Mouse (Mus musculus): ENCODE data around the gene Slco2b1.
A peak's percentile ranks its signal among the peaks of the same experiment; 100 is the strongest.

Slco2b1 gene

DNA sequence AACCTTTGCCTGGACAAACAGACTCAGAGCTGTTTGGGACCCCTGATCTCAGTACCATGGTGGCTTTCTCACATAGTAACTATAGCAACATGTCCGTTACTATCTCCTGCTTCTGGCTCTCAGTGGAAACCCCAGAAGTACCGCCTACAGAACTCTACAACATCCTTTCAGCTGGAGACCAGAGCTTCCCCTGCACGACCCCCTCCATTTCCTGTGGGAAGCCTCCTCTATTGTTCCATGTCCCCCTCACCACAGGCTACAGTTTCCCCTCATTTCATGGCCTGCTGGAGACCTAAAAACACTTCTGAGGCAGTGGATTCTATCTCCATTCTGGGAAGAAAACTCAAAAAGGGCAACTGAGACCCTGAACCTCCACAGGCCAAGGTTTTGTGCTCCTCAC is 18.7 kb downstream of the Slco2b1 start:
- DNase-seq, result no peak

DNA sequence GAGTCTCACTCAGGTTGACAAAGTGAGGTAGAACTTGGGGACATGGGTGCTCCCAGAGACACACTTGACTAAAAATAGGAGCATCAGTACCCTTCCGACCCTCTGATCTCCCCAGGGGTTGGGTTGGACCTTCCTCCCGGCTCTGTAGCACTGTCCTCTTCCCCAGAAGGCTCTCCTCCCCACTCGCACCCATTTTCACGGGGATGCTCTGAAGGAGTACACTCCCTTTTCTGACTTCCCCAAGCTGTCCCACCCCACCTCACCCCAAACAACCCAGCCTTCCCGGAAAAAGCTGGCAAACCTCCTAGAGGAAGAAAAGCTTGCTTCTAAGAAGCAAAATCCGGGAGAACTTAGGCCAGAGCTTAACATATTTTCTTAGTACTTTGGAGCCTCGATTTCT is 20.3 kb downstream of the Slco2b1 start:
- no peak for DNase-seq

GRCm38 (mm10) chr7:99684086-99684485 is 27.1 kb downstream of the Slco2b1 start:
- DNase-seq, result no peak

DNA sequence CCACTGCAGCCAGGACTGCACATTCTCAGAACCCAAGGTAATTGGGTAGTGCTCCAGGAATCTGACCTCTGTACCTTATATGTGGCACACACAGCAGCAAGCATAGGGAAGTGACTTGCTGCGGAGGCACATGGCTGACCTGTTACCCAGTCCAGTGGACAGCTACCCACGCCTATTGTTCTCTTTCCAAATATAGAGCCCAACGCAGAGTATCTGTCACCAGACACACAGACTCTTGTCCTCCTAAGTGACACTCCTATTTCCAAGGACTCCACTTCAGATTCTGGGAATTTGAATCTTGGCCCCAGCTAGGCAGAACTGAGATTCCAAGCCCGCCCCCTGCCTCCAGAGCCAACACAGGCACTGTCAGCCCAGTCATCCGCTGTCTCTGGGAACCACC is 30.4 kb downstream of the Slco2b1 start:
- DNase-seq, result no peak

- DNase-seq, result no peak
Measured at GRCm38 (mm10) chr7:99674890-99675289, 36.2 kb downstream of the Slco2b1 start.

DNA sequence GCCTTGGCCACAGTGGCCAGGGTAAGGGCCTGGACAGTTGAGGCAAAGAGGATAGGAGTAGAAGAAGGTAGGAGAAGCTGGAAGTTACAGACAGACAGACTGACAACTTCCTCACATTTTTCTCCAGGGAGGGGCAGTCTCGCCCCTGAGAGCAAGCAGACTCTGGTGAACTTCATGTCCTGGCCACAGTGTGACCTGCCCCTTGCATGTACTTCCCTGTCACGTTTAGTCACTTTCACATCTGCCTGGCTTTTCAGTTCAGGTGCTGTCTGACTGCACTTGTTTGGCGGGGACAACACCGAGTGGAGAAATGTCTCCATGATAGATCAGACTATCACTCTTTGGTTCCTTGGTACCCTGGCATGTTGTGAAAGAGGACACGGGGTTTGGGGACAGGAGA is 36.9 kb downstream of the Slco2b1 start:
- no peak for DNase-seq

- no peak for DNase-seq
Measured at GRCm38 (mm10) chr7:99673188-99673587, 38.0 kb downstream of the Slco2b1 start.

DNA sequence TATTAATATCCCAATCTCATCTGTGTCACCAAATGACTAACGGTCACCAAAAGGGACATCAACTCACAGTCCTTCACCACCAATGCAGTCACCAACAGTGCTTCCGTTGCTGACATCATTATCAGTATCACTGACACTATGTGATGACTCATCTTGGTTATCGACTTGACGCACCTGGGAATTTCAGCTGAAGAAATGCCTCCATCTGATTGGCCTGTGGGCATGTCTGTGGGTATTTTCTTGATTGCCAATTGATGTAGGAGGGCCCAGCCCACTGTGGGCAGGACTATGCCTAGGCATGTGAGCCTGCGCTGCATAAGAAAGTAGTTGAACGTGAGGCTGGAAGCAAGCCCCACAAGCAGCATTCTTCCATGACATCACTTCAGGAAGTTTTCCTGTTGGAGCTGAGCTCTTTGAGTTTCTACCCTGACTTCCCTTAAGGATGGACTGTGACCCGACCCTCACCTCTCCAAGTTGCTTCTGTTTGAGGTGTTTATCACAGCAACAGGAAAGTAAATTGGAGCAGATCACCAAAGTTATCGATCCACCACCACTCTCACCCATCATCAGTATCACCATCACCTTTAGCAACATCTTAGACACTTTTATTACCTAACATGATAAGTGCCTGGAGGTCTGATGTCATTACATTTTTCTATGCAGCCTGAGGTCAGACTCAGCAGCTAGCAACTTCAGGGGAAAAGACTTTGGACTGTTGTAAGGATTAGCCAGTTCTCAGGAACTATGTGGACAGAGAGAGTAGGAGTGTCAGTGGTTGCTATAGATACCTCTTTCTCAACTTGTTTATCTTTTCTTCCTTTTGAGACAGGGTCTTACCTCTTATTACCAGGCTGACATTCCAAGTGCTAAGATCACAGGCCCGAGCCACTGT is 39.4 kb downstream of the Slco2b1 start:
- no peak for DNase-seq

- no peak for DNase-seq
Measured at GRCm38 (mm10) chr7:99670915-99671314, 40.2 kb downstream of the Slco2b1 start.

DNA sequence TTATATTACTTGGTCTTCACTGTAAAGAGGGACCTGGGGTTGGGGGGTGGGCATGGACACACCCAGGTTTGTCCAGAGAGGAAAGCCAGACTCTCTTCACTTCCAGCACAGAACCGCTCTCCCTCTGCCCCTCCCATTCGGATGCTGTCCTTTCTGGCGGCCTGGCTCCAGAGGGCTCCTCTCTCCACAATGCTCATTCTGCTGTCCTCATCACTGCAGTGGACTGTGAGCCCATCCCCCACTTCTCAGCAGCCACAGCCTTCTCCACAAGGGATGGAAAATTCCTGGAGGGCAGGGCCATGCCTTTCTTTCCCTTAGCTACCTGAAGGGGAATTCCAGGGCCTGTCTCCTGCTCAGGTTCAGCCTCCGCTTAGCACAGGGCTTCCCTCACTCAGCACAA is 42.3 kb downstream of the Slco2b1 start:
- peak; percentile 78 for DNase-seq

DNA sequence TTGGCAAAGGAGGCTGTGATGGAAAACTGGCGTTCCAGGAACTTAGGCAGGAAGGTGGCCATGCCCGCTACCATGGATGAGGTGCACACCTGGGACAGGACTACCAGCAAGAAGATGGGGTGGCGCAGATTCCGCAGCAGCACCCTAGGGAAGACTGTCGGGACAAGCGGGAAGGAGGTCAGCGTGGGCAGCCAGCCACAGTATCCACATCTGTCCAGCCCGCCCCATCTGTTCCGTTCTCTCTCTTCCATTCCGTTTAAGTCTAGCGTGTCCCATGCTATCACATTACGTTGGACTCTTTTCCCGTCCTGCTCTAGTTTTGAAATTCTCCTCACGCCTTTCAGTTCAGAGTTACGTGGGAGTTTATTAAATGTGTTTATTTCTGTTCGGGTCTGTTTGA is 44.0 kb downstream of the Slco2b1 start:
- no peak for DNase-seq

- no peak for DNase-seq
Measured at GRCm38 (mm10) chr7:99665731-99666452, 45.2 kb downstream of the Slco2b1 start.

DNA sequence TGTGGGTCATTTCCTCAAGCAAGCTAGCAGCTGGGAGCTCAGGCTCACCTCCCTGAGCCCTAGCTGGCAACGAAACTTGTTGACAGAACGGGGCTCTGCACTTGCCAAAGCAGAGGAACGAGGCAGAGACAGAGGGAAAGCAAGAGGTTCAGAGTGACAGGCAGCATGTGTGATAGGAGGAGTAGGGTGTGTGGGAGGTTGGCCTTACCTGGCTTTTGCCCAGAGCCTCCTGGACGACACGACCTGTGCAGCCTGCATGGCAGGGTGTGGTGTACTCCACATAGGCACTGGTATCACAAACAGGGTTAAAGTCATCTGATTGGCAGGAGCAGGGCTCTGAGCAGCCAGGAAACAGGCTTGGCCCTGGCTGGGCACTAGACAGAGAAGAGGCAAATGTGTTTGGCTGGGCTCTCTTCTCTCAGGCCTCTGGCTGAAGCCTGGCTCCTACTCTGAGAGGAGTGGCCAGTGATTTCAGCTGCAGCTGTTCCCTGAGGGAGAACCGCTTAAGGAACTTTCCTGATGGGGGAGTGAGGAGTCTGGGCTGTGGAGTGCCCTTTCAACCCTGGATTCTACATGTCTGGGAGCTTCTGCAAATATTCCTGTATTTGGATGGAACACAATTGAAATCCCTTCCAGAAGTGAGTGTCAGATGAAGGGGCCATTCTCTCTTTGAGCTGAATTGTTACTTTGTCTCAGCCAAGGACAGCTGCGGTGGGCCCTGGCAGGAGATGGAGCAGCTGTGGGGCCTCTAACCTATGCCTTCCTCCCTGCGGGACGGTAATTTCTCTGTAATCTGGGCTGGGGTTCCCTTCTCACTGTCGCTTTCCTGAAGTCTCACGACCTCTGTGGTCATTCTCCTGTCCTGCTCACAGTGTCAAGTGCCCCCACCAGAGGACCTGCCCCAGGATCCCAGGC is 46.3 kb downstream of the Slco2b1 start:
- DNase-seq, result peak; percentile 56

DNA sequence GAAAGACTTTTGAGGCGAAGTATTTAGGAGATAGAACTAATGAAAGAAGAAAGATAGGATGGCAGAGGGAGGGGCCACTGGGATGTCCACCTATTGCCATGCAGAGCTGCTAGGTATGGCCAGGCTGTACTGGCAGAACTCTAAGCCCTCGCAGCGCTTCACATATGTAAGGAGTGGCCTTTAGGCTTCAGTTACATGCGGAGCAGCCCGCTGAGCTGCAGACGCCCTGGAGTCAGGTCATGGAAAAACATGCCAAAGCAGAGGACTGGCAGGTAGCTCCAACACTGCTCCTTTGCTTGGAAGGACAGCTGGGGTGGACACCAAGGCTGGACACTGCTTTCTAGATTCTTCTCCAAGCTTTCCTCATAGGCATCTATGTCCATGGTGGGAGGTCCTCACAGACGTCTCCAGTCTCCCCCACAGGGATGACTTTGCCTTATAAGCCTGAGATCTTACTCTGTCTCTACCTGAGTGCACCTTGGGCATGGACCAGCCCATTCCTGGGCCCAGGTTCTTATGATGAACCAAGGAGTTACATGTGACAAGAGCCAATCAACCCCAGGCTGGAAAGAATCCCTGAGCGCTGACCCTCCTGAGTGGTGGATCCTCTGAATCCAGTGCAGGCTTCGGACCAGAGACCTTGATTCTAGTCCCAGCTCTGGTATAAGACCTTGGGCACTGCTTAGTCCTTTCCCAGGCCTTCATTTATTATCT is 47.5 kb downstream of the Slco2b1 start:
- DNase-seq, result no peak

GRCm38 (mm10) chr7:99662311-99662710 is 48.8 kb downstream of the Slco2b1 start:
- no peak for DNase-seq

DNA sequence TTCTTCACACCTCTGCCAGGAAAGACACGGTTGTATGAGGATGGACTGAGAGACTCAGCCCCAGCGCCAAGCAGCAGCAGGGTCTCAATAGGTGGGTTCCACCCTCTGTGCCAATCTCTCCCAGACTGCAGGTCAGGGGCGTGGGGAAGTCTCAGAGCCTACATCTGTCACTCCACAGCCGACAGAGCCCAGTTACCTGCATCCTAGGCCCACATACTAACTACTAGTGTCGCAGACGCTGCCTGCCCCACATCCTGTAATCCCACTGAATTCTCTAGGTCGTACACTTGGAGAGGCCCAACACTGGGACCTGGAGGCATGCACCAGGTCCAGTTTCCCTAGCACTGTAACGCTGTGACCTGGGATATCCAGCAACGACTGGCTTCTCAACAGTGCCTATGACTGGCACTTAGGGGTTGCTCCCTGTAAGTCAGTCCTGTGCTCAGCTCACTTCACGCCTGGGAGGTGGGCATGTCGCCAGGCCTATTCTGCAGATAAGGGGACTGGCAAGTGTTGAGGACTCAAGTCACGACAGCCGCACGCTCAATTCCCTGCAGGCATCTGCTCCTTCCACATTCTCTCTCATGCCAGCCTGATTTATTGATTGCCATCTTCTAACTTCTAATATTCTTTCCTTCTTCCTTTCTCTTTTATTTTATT is 49.4 kb downstream of the Slco2b1 start:
- DNase-seq, result no peak

GRCm38 (mm10) chr7:99661071-99661470 is 50.1 kb downstream of the Slco2b1 start:
- DNase-seq, result no peak

- peak; percentile 94 for DNase-seq
Measured at GRCm38 (mm10) chr7:99659379-99660029, 51.6 kb downstream of the Slco2b1 start.

GRCm38 (mm10) chr7:99654244-99654643 is 56.9 kb downstream of the Slco2b1 start:
- no peak for DNase-seq

DNA sequence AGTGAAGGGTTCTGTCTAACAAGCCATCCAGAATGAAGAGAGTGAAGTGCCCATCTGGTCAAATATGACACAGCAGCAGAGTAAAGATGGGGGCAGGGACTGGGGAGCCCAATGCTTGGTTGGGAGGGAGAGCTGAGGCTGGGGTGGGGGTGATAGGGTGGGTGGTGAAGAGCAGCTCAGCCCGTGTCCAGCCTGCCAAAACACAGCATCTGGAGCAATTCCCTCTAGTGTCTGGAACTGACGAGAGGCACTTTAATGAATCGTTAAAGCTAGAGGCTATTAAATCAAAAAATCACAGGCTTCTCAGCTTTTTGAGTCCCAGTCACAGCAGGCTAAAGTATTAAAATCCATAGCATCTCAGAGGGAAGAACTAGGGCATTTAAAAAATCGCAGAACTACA is 61.6 kb downstream of the Slco2b1 start:
- no peak for DNase-seq

DNA sequence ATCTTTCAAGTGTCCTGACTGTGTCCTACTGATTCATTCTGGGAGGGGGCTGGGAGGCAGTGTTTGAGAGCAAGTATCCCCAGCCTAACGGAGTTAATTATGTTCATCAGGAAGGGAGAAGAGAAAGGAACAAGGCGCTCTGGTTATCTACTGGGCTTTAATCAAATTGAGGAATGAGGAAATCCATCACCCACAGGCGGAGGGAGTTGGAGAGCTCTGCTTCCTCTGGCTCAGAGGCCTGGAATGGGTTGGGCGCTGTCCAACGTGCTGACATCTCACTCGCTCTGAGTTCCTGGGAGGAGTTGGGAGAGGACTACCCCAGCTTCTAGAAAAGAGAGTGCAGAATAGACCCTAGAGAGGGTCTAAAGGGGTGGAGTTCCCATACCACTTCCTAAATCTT is 62.5 kb downstream of the Slco2b1 start:
- peak; percentile 88 for DNase-seq
